Mouse (Mus musculus) layer of hippocampus, postnatal 36 days (tissue): Measurements from ENCODE around the gene Nhsl2. TPM values are rescaled to one million over a fixed set of nuclear protein-coding genes. Genes with fewer than 3 reads are reported as not detected.

Source experiments
- DNase-seq, 2 experiments: peaks; one replicate each; pipeline ENCODE4 v3.0.0; 2022
- total RNA-seq, 2 experiments: library from RNA; stranded (reverse); gene quantifications; 2 replicates each; pipeline ENCODE4 v1.2.3; 2021

The Nhsl2 gene
- total RNA-seq, 2 experiments from 2014 or later = 48.7 to 58.8 TPM

GRCm38 (mm10) chrX:101902597-101902996 is 53.4 kb downstream of the Nhsl2 start:
- no peak for DNase-seq

GRCm38 (mm10) chrX:101907301-101907700 is 58.1 kb downstream of the Nhsl2 start:
- no peak for DNase-seq

GRCm38 (mm10) chrX:101929131-101929530 is 79.9 kb downstream of the Nhsl2 start:
- no peak for DNase-seq

GRCm38 (mm10) chrX:101930301-101930700 is 81.1 kb downstream of the Nhsl2 start:
- no peak for DNase-seq

GRCm38 (mm10) chrX:101931016-101931415 is 81.8 kb downstream of the Nhsl2 start:
- no peak for DNase-seq

GRCm38 (mm10) chrX:101932244-101932643 is 83.1 kb downstream of the Nhsl2 start:
- no peak for DNase-seq

- DNase-seq = no peak
Measured at GRCm38 (mm10) chrX:101933346-101933745, 84.2 kb downstream of the Nhsl2 start.

GRCm38 (mm10) chrX:101935291-101935840 is 86.2 kb downstream of the Nhsl2 start:
- DNase-seq = no peak

GRCm38 (mm10) chrX:101939486-101939885 is 90.3 kb downstream of the Nhsl2 start:
- no peak for DNase-seq

GRCm38 (mm10) chrX:101942461-101942896 is 93.3 kb downstream of the Nhsl2 start:
- DNase-seq = peak; percentile 57 to 60

GRCm38 (mm10) chrX:101943743-101944142 is 94.6 kb downstream of the Nhsl2 start:
- no peak for DNase-seq

GRCm38 (mm10) chrX:101944761-101945330 is 95.7 kb downstream of the Nhsl2 start:
- no peak for DNase-seq

- no peak for DNase-seq
Measured at GRCm38 (mm10) chrX:101952436-101952835, 103.3 kb downstream of the Nhsl2 start.

- no peak for DNase-seq
Measured at GRCm38 (mm10) chrX:101953256-101953655, 104.1 kb downstream of the Nhsl2 start.

GRCm38 (mm10) chrX:101953787-101954491 is 104.8 kb downstream of the Nhsl2 start:
- DNase-seq = peak; percentile 85 to 86

GRCm38 (mm10) chrX:101954492-101954851 is 105.3 kb downstream of the Nhsl2 start:
- DNase-seq = no peak

- no peak for DNase-seq
Measured at GRCm38 (mm10) chrX:101961848-101962247, 112.7 kb downstream of the Nhsl2 start.

GRCm38 (mm10) chrX:101963711-101964110 is 114.5 kb downstream of the Nhsl2 start:
- DNase-seq = no peak

- DNase-seq = no peak
Measured at GRCm38 (mm10) chrX:101973028-101973427, 123.8 kb downstream of the Nhsl2 start.

- no peak for DNase-seq
Measured at GRCm38 (mm10) chrX:101976931-101977330, 127.7 kb downstream of the Nhsl2 start.

- DNase-seq = no peak
Measured at GRCm38 (mm10) chrX:101978861-101979260, 129.7 kb downstream of the Nhsl2 start.

- no peak for DNase-seq
Measured at GRCm38 (mm10) chrX:101979267-101979666, 130.1 kb downstream of the Nhsl2 start.

- no peak for DNase-seq
Measured at GRCm38 (mm10) chrX:101980586-101980985, 131.4 kb downstream of the Nhsl2 start.

- DNase-seq = no peak
Measured at GRCm38 (mm10) chrX:101981450-101981849, 132.3 kb downstream of the Nhsl2 start.
